Mouse (Mus musculus) neural tube, embryonic 11.5 days (tissue): ENCODE data around the gene Tex44. TPM values are rescaled to one million over a fixed set of nuclear protein-coding genes. Genes with fewer than 3 reads are reported as not detected.

Source experiments
- ATAC-seq: fragments of 200-750 bp; cut with Nextera tagmentation; 2 replicates; pipeline ENCODE4 v1.8.0; 2017; ENCODE audit warnings: moderate number of reproducible peaks, mild to moderate bottlenecking, moderate TSS enrichment, moderate library complexity; ENCODE audit not compliant: insufficient read depth, low FRiP score, low TSS enrichment
- DNase-seq: peaks from one replicate; pipeline ENCODE4 v3.0.0-alpha.2; 2015; ENCODE audit warnings: low spot score
- H3K27ac ChIP-seq: fragments of 300-500 bp; sonication (generic); 2 replicates; pipeline ENCODE4 v1.5.1; 2014; ENCODE audit warnings: low read depth, mild to moderate bottlenecking, low read length
- H3K27me3 ChIP-seq: fragments of 300-500 bp; sonication (generic); 2 replicates; pipeline ENCODE4 v1.6.1; 2014; ENCODE audit warnings: mild to moderate bottlenecking, low read length, mixed read lengths; ENCODE audit not compliant: control insufficient read depth, insufficient read depth
- H3K36me3 ChIP-seq: fragments of 300-500 bp; sonication (generic); 2 replicates; pipeline ENCODE4 v1.6.1; 2014; ENCODE audit warnings: mild to moderate bottlenecking, low read length, moderate library complexity, mixed read lengths; ENCODE audit not compliant: control insufficient read depth, insufficient read depth
- H3K4me1 ChIP-seq: fragments of 300-500 bp; sonication (generic); 2 replicates; pipeline ENCODE4 v1.6.1; 2014; ENCODE audit warnings: low read length, mixed read lengths; ENCODE audit not compliant: control insufficient read depth, insufficient read depth
- H3K4me2 ChIP-seq: fragments of 300-500 bp; sonication (generic); 2 replicates; pipeline ENCODE4 v1.6.1; 2014; ENCODE audit warnings: low read depth, mild to moderate bottlenecking, moderate library complexity
- H3K4me3 ChIP-seq: fragments of 300-500 bp; sonication (generic); 2 replicates; pipeline ENCODE4 v1.5.1; 2014; ENCODE audit warnings: low read depth, low read length
- H3K9ac ChIP-seq: fragments of 300-500 bp; sonication (generic); 2 replicates; pipeline ENCODE4 v1.6.1; 2014; ENCODE audit warnings: mild to moderate bottlenecking, low read length
- H3K9me3 ChIP-seq: fragments of 300-500 bp; sonication (generic); 2 replicates; pipeline ENCODE4 v1.6.1; 2016; ENCODE audit warnings: low read length; ENCODE audit not compliant: control insufficient read depth
- WGBS: fragments of 180-500 bp; shearing (Covaris S2); extraction: QIAGEN DNeasy Blood & Tissue Kit; methylation state at CpG from one replicate; pipeline ENCODE4 v1.1.7; 2014; 5-methylcytosine and 5-hydroxymethylcytosine counted together
- polyA plus RNA-seq: library from polyadenylated mRNA; unstranded; fragments of >200 nt; fragmentation: Nextera tagmentation; extraction: Ambion mirVana; gene quantifications from 2 replicates; pipeline ENCODE4 v1.2.1, GENCODE M21; 2014

Gene Tex44
- not detected in 2 replicates for polyA plus RNA-seq

DNA sequence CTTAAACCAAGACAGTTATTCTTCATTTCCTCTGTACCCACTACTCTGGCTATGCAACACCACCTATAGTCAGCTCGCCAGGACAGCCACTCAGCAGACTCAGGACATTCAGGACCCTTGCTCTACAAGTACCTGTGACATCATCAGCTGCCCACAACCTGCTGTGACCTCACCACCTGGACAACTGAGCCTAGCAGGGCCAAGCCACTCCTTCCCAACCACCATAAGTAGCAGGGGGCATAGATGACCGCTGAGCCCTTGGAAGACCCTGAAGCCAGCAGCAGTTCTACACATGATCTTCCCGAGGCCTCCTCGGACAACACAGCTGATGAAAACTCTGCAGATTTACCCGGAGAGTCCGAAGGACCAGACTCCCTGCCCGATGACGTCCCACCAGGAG, at the start of gene Tex44, which contains the start of gene Nmur1:
Tex44 (plus strand) TSS at position 202 of the 400 bp plus-strand sequence.
Nmur1 (minus strand) TSS at position 101 of the 400 bp plus-strand sequence.
- peak within 1 kb of the TSS; percentile 39 for H3K9ac ChIP-seq
- ATAC-seq: no peak
- peak within 1 kb of the TSS; percentile 80 for H3K27ac ChIP-seq
- H3K36me3 ChIP-seq: no peaks in the 10 kb centered on the region
- WGBS: 94% methylated on average over 8 of the region's 8 CpGs
- H3K4me3 ChIP-seq: no peak within 1 kb of the TSS
- DNase-seq: no peak
- peaks cover 7% of the 10 kb centered on the region for H3K4me1 ChIP-seq
- no peaks in the 10 kb centered on the region for H3K27me3 ChIP-seq
- H3K4me2 ChIP-seq: peak within 1 kb of the TSS; percentile 9; the same call in 1 of the 2 replicates
- no peaks in the 10 kb centered on the region for H3K9me3 ChIP-seq

DNA sequence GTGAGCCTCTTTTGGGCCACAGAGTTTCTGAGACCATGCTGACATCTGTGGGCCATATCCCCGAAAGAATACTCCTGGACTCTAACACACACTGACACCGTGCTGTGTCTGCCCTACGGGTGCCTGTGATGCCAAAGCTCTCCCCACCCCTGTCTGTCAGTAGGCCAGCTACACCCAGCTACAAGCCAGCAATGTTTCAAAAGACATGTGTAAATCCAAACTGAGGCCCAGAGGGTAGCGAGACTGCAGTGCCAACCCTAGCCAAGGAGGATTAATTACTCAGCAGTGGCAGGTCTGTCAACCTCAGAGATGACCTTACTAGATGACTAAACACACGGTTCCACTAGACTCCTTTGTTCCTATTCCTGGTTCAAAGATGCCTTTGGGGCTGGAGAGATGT, 49.8 kb upstream of the Tex44 start:
- no peaks in the 10 kb centered on the region for H3K9me3 ChIP-seq
- WGBS: 87% methylated on average over 5 of the region's 5 CpGs

DNA sequence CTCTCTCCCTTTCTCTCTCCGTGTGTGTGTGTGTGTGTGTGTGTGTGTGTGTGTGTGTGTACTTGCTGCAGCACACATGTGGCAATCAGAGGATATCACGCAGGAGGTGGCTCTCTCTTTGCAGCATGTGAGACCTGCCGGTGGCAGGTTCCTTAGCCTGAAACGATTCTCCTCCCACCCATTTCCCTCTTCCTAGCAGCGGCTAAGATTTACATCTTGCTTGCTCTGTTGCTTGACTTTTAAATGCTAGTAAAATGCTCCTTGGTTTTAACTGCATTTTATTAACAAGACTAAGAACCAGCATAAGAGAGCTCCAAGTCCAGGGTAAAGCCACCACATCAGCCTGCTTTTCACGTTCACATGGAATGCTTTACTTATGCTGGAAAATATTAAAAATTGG, 47.5 kb upstream of the Tex44 start:
- H3K4me2 ChIP-seq: no peak overlapping the region
- H3K36me3 ChIP-seq: no peaks in the 10 kb centered on the region
- DNase-seq (no peak), ATAC-seq (no peak)
- H3K9me3 ChIP-seq: no peaks in the 10 kb centered on the region
- no peak overlapping the region for H3K9ac ChIP-seq
- 76% methylated on average over 6 of the region's 6 CpGs for WGBS
- no peak overlapping the region for H3K27ac ChIP-seq
- H3K4me3 ChIP-seq: no peak overlapping the region
- no peaks in the 10 kb centered on the region for H3K4me1 ChIP-seq
- no peaks in the 10 kb centered on the region for H3K27me3 ChIP-seq

More for the DNA sequence above, 49.8 kb upstream of the Tex44 start:
- no peak overlapping the region for H3K27ac ChIP-seq
- H3K4me3 ChIP-seq: no peak overlapping the region
- no peaks in the 10 kb centered on the region for H3K27me3 ChIP-seq
- no peak overlapping the region for H3K9ac ChIP-seq
- no peaks in the 10 kb centered on the region for H3K4me1 ChIP-seq
- H3K36me3 ChIP-seq: no peaks in the 10 kb centered on the region
- no peak for DNase-seq
- no peak overlapping the region for H3K4me2 ChIP-seq
- ATAC-seq: no peak

DNA sequence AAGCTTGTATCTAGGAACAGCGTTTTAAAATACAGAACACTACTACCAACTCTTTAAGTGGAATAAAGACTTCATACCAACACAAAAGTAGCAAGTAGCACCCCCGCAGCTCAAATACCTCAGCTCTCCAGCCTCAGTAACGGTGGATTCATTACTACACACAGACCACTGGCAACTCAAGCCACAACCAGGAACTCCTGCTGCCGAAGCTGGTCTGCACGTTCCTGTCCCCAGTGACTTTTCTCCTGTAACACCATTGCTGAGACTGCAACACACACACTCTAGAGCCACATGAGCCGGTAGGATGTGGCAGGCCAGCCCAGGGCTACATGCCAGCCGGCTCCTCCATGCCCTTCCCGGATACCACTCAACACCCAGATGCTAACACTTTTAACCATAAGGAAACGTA, 47.0 kb upstream of the Tex44 start:
- Histone ChIP-seq H3K4me2 (no peak overlapping the region), H3K27me3 (no peaks in the 10 kb centered on the region), H3K36me3 (no peaks in the 10 kb centered on the region), H3K9me3 (no peaks in the 10 kb centered on the region), H3K4me3 (no peak overlapping the region), H3K27ac (no peak overlapping the region), H3K9ac (no peak overlapping the region), H3K4me1 (no peaks in the 10 kb centered on the region)
- DNase-seq (no peak), ATAC-seq (no peak)
- WGBS: 80% methylated on average over 9 of the region's 9 CpGs

DNA sequence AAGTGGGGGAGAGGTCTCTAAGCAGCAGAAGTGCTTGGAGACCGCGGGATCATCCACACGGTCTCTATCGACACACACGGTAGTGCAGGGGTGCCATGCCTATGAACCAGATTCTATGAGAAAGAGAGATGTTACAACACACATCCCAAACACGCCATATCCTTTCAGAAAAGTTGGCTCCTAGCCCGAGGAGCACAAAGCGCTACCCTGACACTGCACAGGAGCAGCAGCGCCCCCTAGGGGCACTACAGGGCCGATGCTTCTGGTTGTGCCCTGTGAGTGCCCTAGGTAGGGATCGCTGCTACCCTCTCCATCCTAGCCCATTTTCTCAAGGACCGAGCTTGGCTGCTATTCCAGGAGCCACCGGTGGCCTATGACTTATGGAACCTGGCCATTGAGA, 45.1 kb upstream of the Tex44 start:
- H3K27me3 ChIP-seq: no peaks in the 10 kb centered on the region
- no peak overlapping the region for H3K4me2 ChIP-seq
- H3K4me1 ChIP-seq: no peaks in the 10 kb centered on the region
- WGBS: 30% methylated on average over 13 of the region's 13 CpGs
- DNase-seq (peak; percentile 58), ATAC-seq (no peak)
- H3K36me3 ChIP-seq: no peaks in the 10 kb centered on the region
- no peak overlapping the region for H3K9ac ChIP-seq
- H3K27ac ChIP-seq: no peak overlapping the region
- no peaks in the 10 kb centered on the region for H3K9me3 ChIP-seq
- no peak overlapping the region for H3K4me3 ChIP-seq

DNA sequence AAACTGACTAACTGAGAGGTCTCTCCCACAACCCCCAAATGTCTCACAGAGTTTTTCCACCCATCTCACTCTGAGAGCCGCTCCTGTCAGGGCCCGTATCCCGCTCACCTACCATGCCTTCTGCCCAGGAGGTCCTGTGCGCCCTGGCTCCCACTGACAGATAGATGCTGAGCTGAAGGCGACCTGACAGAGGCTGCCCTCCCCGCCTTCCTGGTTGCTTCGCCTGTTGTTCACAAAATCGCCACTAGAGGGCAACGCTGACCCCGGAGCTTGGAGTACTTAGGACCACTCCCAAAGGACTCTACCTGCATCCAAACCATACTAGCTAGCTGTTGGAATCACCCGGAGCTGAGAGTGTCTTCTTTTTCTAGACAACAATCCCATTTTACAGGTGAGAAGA, 36.9 kb upstream of the Tex44 start:
- Histone ChIP-seq H3K27ac (no peak overlapping the region), H3K9ac (no peak overlapping the region), H3K4me3 (no peak overlapping the region), H3K27me3 (no peaks in the 10 kb centered on the region), H3K36me3 (no peaks in the 10 kb centered on the region), H3K4me2 (no peak overlapping the region), H3K9me3 (no peaks in the 10 kb centered on the region), H3K4me1 (no peaks in the 10 kb centered on the region)
- 2% methylated on average over 11 of the region's 11 CpGs for WGBS
- ATAC-seq (no peak), DNase-seq (peak; percentile 86)

DNA sequence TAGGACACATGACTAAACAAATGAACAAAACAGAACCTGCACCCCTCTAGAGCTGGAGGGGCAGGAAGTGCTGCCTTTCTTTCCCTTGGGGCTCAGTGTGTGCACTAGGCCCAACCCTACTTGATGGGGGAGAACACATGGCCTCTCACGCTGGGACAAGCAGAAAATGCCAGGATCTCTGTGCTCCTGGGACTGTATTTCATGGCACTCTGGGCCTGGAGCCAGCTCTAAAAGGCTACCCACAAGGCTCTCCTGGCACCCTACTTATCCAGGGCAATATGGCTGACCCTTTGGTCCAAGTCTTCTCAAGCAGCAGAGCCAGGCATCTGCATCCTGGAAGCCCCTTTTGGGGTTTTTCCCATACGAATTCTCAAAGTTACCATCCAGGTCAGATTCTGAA, 34.7 kb upstream of the Tex44 start:
- Histone ChIP-seq H3K36me3 (no peaks in the 10 kb centered on the region), H3K4me3 (no peak overlapping the region), H3K4me1 (no peaks in the 10 kb centered on the region), H3K9me3 (no peaks in the 10 kb centered on the region), H3K27me3 (no peaks in the 10 kb centered on the region), H3K9ac (no peak overlapping the region), H3K27ac (no peak overlapping the region), H3K4me2 (no peak overlapping the region)
- no peak for ATAC-seq
- WGBS: 71% methylated on average over 2 of the region's 2 CpGs
- no peak for DNase-seq

DNA sequence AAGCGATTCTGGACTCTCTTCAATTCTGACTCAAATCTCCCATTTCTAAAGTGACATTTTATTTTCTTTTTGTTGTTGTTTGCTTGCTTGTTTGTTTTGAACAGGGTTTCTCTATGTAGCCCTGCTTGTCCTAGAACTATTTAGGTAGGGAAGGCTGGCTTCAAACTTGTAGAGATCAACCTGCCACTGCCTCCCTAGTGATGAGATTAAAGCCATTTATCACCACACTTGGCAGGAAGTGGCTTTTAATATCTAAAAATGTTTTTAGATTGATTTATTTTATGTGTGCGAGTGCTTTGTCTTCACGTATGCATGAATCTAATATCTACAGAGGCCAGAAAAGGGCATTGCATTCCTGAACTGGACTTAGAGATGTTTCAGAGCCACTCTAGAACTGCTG, 32.9 kb upstream of the Tex44 start:
- 92% methylated on average over 3 of the region's 3 CpGs for WGBS
- Histone ChIP-seq H3K9me3 (no peaks in the 10 kb centered on the region), H3K4me1 (no peaks in the 10 kb centered on the region), H3K36me3 (no peaks in the 10 kb centered on the region), H3K27me3 (no peaks in the 10 kb centered on the region), H3K4me3 (no peak overlapping the region), H3K4me2 (no peak overlapping the region), H3K27ac (no peak overlapping the region), H3K9ac (no peak overlapping the region)
- ATAC-seq (no peak), DNase-seq (no peak)

DNA sequence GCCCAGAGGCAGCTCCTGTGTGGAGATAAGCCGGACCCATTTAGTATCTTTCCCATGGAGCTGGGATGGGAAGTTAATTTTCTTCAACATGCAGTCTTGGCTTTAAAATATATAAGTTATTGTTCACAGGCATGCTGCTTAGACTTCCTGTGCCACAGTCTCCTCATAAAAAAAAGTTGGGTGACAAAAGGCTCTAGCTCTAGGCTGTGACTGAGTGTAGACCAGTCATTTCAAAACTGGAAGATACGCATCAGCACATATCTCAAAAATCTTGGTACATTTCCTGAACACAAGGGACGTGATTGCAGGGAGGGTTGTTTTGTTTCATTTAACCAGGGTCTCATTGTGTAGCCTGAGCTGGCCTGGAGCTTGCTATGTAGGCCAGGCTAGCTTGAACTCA, 31.9 kb upstream of the Tex44 start:
- 91% methylated on average over 3 of the region's 3 CpGs for WGBS
- no peaks in the 10 kb centered on the region for H3K9me3 ChIP-seq
- H3K27me3 ChIP-seq: no peaks in the 10 kb centered on the region
- no peaks in the 10 kb centered on the region for H3K4me1 ChIP-seq
- H3K4me3 ChIP-seq: no peak overlapping the region
- H3K36me3 ChIP-seq: no peaks in the 10 kb centered on the region
- DNase-seq: no peak
- no peak overlapping the region for H3K4me2 ChIP-seq
- no peak overlapping the region for H3K27ac ChIP-seq
- no peak overlapping the region for H3K9ac ChIP-seq
- ATAC-seq: no peak
